Mouse (Mus musculus) C2C12 (cell line): ENCODE measurements at regions not wholly inside any gene's neighbourhood (a gene's known extent, or its start where the extent isn't known, plus 50 kb on each side); places are given as distances from the start of the nearest gene placed in this dataset.

Source experiments
- H3K27me3 ChIP-seq: one replicate; pipeline ENCODE4 v1.6.1; 2011; ENCODE audit not compliant: control insufficient read depth, insufficient read depth, insufficient read length
- H3K36me3 ChIP-seq: one replicate; pipeline ENCODE4 v1.6.1; 2011; ENCODE audit not compliant: control insufficient read depth, insufficient read depth
- H3K4me3 ChIP-seq: one replicate; pipeline ENCODE4 v1.5.1; 2011; ENCODE audit warnings: mild to moderate bottlenecking, control low read depth; ENCODE audit not compliant: poor library complexity, insufficient read depth, severe bottlenecking
- H3K79me2 ChIP-seq: one replicate; pipeline ENCODE4 v1.6.1; 2011; ENCODE audit not compliant: control insufficient read depth, insufficient read depth
- H3K79me3 ChIP-seq: one replicate; pipeline ENCODE4 v1.6.1; 2011; ENCODE audit warnings: low read depth, control low read depth
- H3ac ChIP-seq: one replicate; pipeline ENCODE3; 2011; ENCODE audit warnings: low read depth; ENCODE audit not compliant: control insufficient read depth, insufficient read length
- CEBPB ChIP-seq: IDR thresholded peaks from one replicate; pipeline ENCODE4 v1.6.1; 2011; ENCODE audit warnings: low read depth, mild to moderate bottlenecking, control low read depth, moderate library complexity
- CTCF ChIP-seq: IDR thresholded peaks from one replicate; pipeline ENCODE4 v1.5.1; 2011; ENCODE audit not compliant: control insufficient read depth, insufficient read depth, insufficient read length
- FOSL1 ChIP-seq: IDR thresholded peaks from one replicate; pipeline ENCODE4 v1.8.0; 2011; ENCODE audit warnings: mild to moderate bottlenecking, low read length; ENCODE audit not compliant: poor library complexity, insufficient read depth, severe bottlenecking
- MAX ChIP-seq: IDR thresholded peaks from one replicate; pipeline ENCODE4 v1.6.1; 2011; ENCODE audit warnings: mild to moderate bottlenecking, control low read depth
- MYOD1 ChIP-seq: IDR thresholded peaks from one replicate; pipeline ENCODE4 v1.6.1; 2011; ENCODE audit warnings: low read depth; ENCODE audit not compliant: control insufficient read depth, insufficient read length
- MYOG ChIP-seq: IDR thresholded peaks from one replicate; pipeline ENCODE4 v1.6.1; 2011; ENCODE audit not compliant: control insufficient read depth, insufficient read length; ENCODE audit errors: extremely low read depth
- USF1 ChIP-seq: IDR thresholded peaks from one replicate; pipeline ENCODE4 v1.6.1; 2011; ENCODE audit warnings: low read depth, mild to moderate bottlenecking, control low read depth, moderate library complexity

- Histone ChIP-seq H3K79me2 (no peaks in the 10 kb centered on the region), H3K27me3 (no peaks in the 10 kb centered on the region), H3K36me3 (no peaks in the 10 kb centered on the region), H3K4me3 (no peak overlapping the region), H3K79me3 (no peaks in the 10 kb centered on the region), H3ac (no peak overlapping the region)
- TF ChIP-seq CEBPB (no peak), MYOD1 (no peak), USF1 (no peak), MAX (no peak), CTCF (no peak), MYOG (no peak), FOSL1 (no peak)
These were observed 54.0 kb upstream of the B430305J03Rik start for GRCm38 (mm10) chr3:61419706-61420105.

- H3K79me3 ChIP-seq: no peaks in the 10 kb centered on the region
- H3K4me3 ChIP-seq: no peak overlapping the region
- H3K27me3 ChIP-seq: no peaks in the 10 kb centered on the region
- H3ac ChIP-seq: no peak overlapping the region
- no peaks in the 10 kb centered on the region for H3K36me3 ChIP-seq
- TF ChIP-seq USF1 (no peak), MYOD1 (no peak), CTCF (no peak), CEBPB (no peak), MAX (no peak), MYOG (no peak), FOSL1 (no peak)
- no peaks in the 10 kb centered on the region for H3K79me2 ChIP-seq
These were observed 52.3 kb upstream of the B430305J03Rik start for GRCm38 (mm10) chr3:61418096-61418495.
